Mouse (Mus musculus) sigmoid colon, adult 10 weeks (tissue): ENCODE measurements around the gene Esm1. TPM values are rescaled to one million over a fixed set of nuclear protein-coding genes. Genes with fewer than 3 reads are reported as not detected.

Source experiments
- polyA plus RNA-seq: library from polyadenylated mRNA; stranded (reverse); fragments of 350-450 nt; fragmentation: Illumina TruSeq; extraction: RNeasy Lipid Tissue Mini Kit (QIAGEN cat#74804); gene quantifications from one replicate; pipeline ENCODE4 v1.2.3, GENCODE M21; 2014; ENCODE audit warnings: low read depth, low replicate concordance

Esm1 gene
- polyA plus RNA-seq, result 5.5 TPM

DNA sequence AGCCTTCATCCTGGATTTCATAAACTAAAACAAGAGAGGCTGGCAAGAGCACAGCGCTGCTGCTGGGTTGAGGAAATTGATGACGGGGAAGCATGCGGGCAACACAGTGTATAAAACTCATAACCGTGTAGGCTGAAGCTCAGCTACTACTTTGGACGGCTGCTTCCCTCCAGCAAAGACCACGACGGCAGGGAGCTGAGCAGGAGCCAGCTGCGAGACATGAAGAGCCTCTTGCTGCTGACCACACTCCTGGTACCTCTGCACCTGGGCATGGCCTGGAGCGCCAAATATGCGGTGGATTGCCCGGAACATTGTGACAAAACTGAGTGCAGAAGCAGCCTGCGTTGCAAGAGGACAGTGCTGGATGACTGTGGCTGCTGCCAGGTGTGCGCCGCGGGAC lies at the start of gene Esm1:
Gene Esm1, plus strand, starts transcription at position 36 of the 400 bp plus-strand sequence.

DNA sequence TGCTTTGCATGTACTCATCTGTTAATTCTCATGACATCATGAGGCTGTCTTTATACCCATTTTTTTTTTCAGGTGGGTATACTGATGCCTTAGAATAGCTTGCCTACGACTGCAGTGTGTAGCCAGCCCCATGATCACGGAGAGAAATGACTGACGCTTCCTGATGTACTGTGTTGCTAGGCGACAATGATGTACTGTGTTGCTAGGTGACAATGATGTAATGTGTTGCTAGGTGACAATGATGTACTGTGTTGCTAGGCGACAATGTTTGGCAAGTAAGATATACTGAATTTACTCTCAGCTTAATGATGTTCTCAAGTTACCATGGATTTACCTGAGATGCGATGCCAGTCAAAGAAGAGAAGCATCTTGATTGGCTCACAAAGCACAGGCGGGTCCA lies 16.4 kb downstream of the Esm1 start, which contains the start of gene Gzmk:
Gene Gzmk, minus strand, starts transcription at position 98 of the 400 bp plus-strand sequence.

Other genes starting within 250 kb of the Esm1 start
- not detected for gene Ccno, start 221.9 kb upstream of the Esm1 start, polyA plus RNA-seq
- gene Mcidas, start 215.8 kb upstream of the Esm1 start, polyA plus RNA-seq, result not detected
- not detected for gene Cdc20b, start 174.5 kb upstream of the Esm1 start, polyA plus RNA-seq
- 68.9 TPM for gene Gpx8, start 163.2 kb upstream of the Esm1 start, polyA plus RNA-seq
- not detected for gene Gzma, start 108.7 kb upstream of the Esm1 start, polyA plus RNA-seq
- gene Gzmk, start 16.2 kb downstream of the Esm1 start, polyA plus RNA-seq, result not detected
- 0.63 TPM for gene BC067074, start 83.5 kb downstream of the Esm1 start, polyA plus RNA-seq